Mouse (Mus musculus) retina, embryonic 14.5 days (tissue): ENCODE results near the gene Kat14.
A peak's percentile ranks its signal among the peaks of the same experiment; 100 is the strongest.

ENCODE experiments used
- DNase-seq: peaks from one replicate; pipeline ENCODE4 v3.0.0-alpha.2; 2015; ENCODE audit warnings: low spot score

The Kat14 gene

GRCm38 (mm10) chr2:144382624-144383138 lies 13.9 kb downstream of the Kat14 start:
- no peak for DNase-seq

- no peak for DNase-seq
These were observed 17.5 kb downstream of the Kat14 start for GRCm38 (mm10) chr2:144386296-144386695.

- DNase-seq = no peak
These were observed 19.6 kb downstream of the Kat14 start for GRCm38 (mm10) chr2:144388416-144388815.

- DNase-seq = no peak
These were observed 30.7 kb downstream of the Kat14 start for GRCm38 (mm10) chr2:144399531-144399930.

- DNase-seq = no peak
These were observed 31.9 kb downstream of the Kat14 start for GRCm38 (mm10) chr2:144400659-144401058.

DNA sequence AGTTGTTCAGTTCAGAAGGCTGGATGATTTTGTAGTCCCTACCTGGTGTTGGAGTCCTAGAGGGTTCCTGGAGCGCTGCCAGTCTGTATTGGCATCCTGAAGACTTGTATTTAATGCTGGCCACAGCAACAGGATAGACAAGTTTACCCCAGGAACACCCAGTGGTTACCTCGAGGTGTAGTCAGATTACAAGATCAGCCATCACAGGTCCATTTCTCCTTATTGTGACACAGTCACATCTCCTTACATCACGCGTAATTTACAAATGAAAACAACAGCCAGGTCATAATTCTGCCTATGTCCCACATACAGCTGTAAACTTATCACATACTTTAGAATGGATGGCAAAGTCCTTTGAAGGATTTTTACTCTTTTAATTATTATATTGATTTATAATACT lies 40.3 kb downstream of the Kat14 start:
- no peak for DNase-seq

- no peak for DNase-seq
These were observed 41.8 kb downstream of the Kat14 start for GRCm38 (mm10) chr2:144410603-144411002.

- DNase-seq = no peak
These were observed 45.9 kb downstream of the Kat14 start for GRCm38 (mm10) chr2:144414646-144415045.

DNA sequence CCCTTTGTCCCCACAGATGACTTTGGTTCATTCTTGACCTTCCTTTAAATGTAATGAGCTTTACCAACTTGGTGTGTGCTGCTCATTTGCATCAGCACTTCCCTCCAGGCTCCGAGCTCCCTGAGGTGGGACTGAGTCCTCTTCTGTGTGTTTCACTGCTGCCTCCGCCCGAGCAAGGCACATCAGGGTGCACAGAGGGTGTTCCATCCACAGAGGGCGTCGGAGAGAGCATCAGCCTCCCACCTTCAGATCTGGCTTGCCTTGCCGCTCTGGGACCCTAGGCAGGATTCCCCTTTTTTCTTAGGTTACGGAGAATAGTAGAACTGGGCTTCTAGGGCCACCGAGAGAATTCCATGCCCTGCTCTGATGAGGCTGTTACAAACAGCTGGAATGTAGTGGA lies 48.1 kb downstream of the Kat14 start:
- no peak for DNase-seq

GRCm38 (mm10) chr2:144418062-144418461 lies 49.3 kb downstream of the Kat14 start:
- no peak for DNase-seq

GRCm38 (mm10) chr2:144422094-144422675 lies 53.4 kb downstream of the Kat14 start:
- no peak for DNase-seq

- no peak for DNase-seq
These were observed 57.0 kb downstream of the Kat14 start for GRCm38 (mm10) chr2:144425761-144426160.

DNA sequence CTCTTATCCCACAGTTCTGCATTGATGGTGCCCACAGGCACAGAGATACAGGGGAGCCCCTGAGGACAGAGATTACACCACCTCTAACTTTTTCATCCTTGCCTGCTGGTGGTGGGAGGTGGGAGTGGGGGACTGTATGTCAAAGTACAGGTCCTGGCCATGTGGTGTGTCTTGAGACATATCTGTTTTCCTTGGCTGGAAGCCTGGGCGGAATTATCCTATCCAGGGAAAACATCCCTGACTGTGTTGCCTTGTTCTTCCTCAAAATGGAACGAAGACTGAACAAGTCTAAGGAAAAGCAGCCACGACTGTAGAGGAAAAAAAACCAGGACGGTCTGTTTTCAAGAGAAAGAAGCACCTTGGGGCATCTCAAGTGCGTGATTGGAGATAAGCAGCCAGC lies 59.1 kb downstream of the Kat14 start:
- DNase-seq = no peak

DNA sequence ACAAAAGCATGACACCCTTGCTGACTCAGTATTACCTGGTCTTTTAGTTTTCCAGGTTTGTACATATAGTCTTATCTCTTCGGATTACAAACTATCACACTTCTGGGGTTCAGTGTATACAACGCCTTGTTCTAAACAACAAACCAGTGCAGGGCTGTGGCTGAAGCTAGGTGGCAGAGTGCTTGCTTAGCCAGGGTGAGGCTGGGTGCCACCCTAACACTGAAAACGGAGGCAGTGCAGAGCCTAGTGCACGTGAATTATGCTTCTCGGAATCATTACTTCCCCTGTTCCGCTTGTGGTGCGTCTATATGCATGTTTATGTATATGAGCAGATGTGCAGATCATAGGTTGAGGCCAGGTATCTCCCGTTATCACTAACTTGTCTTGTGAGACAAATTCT lies 59.9 kb downstream of the Kat14 start:
- DNase-seq = no peak

GRCm38 (mm10) chr2:144429171-144429570 lies 60.4 kb downstream of the Kat14 start:
- DNase-seq = no peak

DNA sequence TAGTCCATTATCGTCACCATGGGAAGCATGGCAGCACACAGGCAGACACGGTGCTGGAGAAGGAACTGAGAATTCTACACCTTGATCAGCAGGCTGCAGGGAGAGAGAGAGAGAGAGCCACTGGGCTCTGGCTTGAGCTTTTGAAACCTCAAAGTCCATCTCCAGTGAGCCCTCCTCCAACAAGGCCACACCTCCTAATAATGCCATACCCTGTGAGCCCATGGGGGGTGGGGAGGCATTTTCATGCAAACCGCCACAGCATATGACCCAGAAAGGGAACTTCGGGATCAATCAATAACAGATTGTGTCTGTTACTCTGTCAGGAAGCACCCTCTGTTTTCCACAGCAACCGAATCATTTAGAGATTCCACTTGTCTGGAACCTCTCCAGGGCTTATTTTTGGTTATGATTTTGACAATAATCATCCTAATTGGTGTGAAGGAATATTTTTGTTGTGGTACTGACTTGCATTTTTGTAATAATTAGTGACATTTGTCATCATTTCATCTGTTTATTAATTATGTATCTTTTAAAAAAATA lies 62.6 kb downstream of the Kat14 start:
- DNase-seq = no peak

- no peak for DNase-seq
These were observed 66.9 kb downstream of the Kat14 start for GRCm38 (mm10) chr2:144435679-144436078.

- DNase-seq = peak; percentile 11
These were observed 69.6 kb downstream of the Kat14 start for GRCm38 (mm10) chr2:144438424-144438823.

- no peak for DNase-seq
These were observed 70.5 kb downstream of the Kat14 start for GRCm38 (mm10) chr2:144439191-144439700.

- DNase-seq = no peak
These were observed 72.7 kb downstream of the Kat14 start for GRCm38 (mm10) chr2:144441386-144441915.

DNA sequence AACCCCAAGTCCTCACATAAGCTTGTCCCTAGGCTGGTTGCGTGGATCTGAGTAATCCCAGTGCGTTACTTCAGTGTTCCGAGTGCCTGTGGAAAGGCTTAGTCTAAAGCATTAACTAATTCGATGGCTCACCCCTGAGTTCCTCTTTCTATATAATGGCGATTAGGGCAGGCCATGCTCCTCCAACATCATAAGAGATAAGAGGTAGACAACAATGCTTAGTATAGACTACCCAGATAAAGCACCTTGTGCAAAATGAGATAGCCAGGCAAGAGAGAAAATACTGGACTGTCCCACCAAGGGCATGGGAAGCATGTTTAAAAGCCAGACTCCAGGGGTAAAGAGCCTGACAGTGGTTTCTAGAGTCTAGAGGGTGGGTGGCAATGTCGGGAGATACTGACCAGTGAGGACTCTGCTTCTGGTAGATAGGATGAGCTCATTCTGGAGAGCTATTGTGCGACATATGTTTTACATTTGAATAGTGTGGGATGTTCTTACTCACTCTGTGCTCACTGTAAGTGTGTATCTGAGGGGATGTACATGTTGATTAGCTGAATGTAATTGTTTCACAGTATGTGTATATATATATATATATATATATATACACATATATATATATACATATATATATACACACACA lies 77.7 kb downstream of the Kat14 start:
- no peak for DNase-seq

DNA sequence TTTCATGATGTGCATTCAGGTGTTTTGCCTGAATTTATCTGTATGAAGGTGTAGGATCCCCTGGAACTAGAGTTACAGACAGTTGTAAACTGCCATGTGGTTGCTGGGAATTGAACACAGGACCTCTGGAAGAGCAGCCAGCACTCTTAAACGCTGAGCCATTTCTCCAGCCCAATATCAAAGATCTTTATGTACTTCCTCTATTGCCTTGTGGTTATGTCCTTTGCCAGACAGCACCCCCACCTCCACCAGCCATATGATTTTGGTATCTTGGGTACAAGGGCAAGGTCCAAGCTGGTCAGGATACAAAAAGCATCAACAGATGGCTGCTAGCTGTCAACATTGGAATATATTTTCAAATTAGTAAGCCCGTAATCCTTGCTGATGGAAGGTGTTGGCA lies 81.6 kb downstream of the Kat14 start:
- DNase-seq = no peak

- DNase-seq = peak; percentile 87
These were observed 83.7 kb downstream of the Kat14 start for GRCm38 (mm10) chr2:144452364-144453008.
